Mouse (Mus musculus) neural tube, postnatal 0 days (tissue): ENCODE results near the gene Lin28a. TPM values are rescaled to one million over a fixed set of nuclear protein-coding genes. Genes with fewer than 3 reads are reported as not detected.

ENCODE experiments used
- polyA plus RNA-seq: library from polyadenylated mRNA; unstranded; fragments of >200 nt; fragmentation: Nextera tagmentation; extraction: Ambion mirVana; gene quantifications from 2 replicates; pipeline ENCODE4 v1.2.1, GENCODE M21; 2015

The Lin28a gene
- polyA plus RNA-seq = 0.08 and 0.12 TPM in 2 replicates

GRCm38 (mm10) chr4:134018779-134019145, at the start of gene Lin28a:
Lin28a (minus strand) TSS chr4:134018841.

DNA sequence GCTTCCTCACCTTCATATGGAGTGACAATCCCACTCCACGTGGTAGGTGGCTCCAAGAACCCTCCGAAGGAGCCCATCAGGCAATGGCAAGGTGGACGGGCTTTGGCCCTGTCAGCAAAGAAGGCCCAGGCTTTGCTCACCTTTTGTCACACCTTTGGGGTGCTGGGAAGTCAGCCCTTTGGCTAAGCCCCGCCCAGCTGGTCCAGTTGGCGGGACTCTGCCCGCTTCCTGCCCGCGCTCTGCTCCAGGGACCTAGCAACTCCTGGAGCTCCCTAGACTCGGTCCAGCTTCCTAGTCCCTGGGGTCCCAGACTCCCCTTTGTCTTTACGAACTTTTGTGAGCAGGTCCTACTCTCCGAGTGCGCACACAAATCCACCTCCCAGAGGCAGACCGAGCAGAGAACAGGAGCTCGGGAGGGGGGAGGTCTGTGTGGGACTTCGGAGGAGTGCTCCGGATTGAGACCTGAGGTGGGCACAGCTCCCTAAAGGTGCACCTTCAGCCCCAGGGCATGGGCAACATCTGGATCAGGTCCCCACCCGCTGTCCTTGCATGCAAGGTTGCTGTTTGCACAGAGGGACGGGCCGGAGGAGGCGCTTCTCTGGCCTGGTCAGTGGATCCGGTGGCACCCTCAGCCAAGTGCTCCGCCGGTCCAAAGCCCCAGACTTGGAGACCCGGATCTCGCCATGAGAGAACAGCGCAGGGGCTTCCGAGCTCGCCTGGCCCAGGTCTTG, 41.7 kb upstream of the Lin28a start, which contains the start of gene Crybg2:
Gene Crybg2, plus strand, starts transcription at position 681 of the 731 bp plus-strand sequence.

DNA sequence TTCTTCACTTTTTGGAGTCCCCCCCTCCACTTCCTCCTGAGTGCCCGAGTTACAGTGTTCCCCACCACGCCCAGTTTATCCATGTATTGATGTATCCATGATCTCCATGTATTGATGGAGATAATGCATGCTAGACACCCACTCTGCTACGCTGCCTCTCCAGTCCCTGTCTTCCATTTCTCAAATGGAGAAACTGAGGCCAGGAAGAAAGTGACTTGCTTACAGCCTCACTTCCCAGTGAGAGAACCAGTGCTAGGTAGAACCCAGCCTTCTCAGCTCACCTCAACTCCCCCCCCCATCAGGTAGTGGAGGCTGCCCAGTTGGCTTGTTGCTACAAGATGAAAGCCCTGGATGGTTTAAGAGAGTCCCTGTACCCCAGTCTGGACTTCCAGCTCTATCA, 34.9 kb upstream of the Lin28a start, which contains the start of gene Zfp683:
Gene Zfp683, plus strand, starts transcription at position 301 of the 400 bp plus-strand sequence.

GRCm38 (mm10) chr4:134000466-134001438, 17.9 kb downstream of the Lin28a start, which contains the start of gene Dhdds:
Dhdds (minus strand) TSS chr4:134000918.

GRCm38 (mm10) chr4:133968150-133968921, 50.3 kb downstream of the Lin28a start, which contains the start of gene Hmgn2:
Hmgn2 (minus strand) TSS chr4:133968650.

Other genes starting within 250 kb of the Lin28a start
- 21.4 and 23.9 TPM in 2 replicates for gene Rps6ka1, start 131.0 kb downstream of the Lin28a start, polyA plus RNA-seq
- 710 and 721 TPM in 2 replicates for gene Hmgn2, start 50.2 kb downstream of the Lin28a start, polyA plus RNA-seq
- gene Dhdds, start 17.9 kb downstream of the Lin28a start, polyA plus RNA-seq = 37.3 and 44.2 TPM in 2 replicates
- gene Zfp683, start 35.0 kb upstream of the Lin28a start, polyA plus RNA-seq = not detected in 2 replicates
- 6.2 and 7.4 TPM in 2 replicates for gene Crybg2, start 42.0 kb upstream of the Lin28a start, polyA plus RNA-seq
- 3.2 and 6.2 TPM in 2 replicates for gene Cd52, start 76.2 kb upstream of the Lin28a start, polyA plus RNA-seq
- 9.3 and 13.4 TPM in 2 replicates for gene Ubxn11, start 83.7 kb upstream of the Lin28a start, polyA plus RNA-seq
- 539 and 571 TPM in 2 replicates for gene Sh3bgrl3, start 109.9 kb upstream of the Lin28a start, polyA plus RNA-seq
- gene Cep85, start 168.3 kb upstream of the Lin28a start, polyA plus RNA-seq = 14.9 and 17.2 TPM in 2 replicates
- gene Gm7534, start 184.2 kb upstream of the Lin28a start, polyA plus RNA-seq = not detected in 2 replicates
- 0.13 and 0.15 TPM in 2 replicates for gene Catsper4, start 208.5 kb upstream of the Lin28a start, polyA plus RNA-seq
- gene Cnksr1, start 219.6 kb upstream of the Lin28a start, polyA plus RNA-seq = 0.09 TPM in 1 of 2 replicates, not detected in the other
- 0.50 and 0.53 TPM in 2 replicates for gene E130218I03Rik, start 224.8 kb upstream of the Lin28a start, polyA plus RNA-seq
- gene Zfp593, start 226.8 kb upstream of the Lin28a start, polyA plus RNA-seq = 12.3 and 13.6 TPM in 2 replicates
- 0.26 TPM in 1 of 2 replicates, not detected in the other for gene Gm30191, start 228.1 kb upstream of the Lin28a start, polyA plus RNA-seq
- gene Grrp1, start 235.3 kb upstream of the Lin28a start, polyA plus RNA-seq = 14.7 and 15.1 TPM in 2 replicates